Mouse (Mus musculus) left cerebral cortex, postnatal 25 days (tissue): ENCODE data around the gene Gngt2. TPM values are rescaled to one million over a fixed set of nuclear protein-coding genes. Genes with fewer than 3 reads are reported as not detected.
A peak's percentile ranks its signal among the peaks of the same experiment; 100 is the strongest.
"Not testable (repeated sequence)": the region's sequence is repeated elsewhere in the genome, so short reads cannot be mapped to it uniquely, and the experiment has no call there.

Source experiments
- DNase-seq, 2 experiments: peaks; one replicate each; pipeline ENCODE4 v3.0.0; 2022; ENCODE audit warnings: low spot score in 2 of 2, mixed read lengths in 1 of 2
- intact Hi-C: fragments of 180-260 bp; cut with DNase I; formaldehyde crosslinking; loops from one replicate; pipeline ENCODE4 v1.15.1; 2025
- total RNA-seq, 2 experiments: library from RNA; stranded (reverse); gene quantifications; 2 replicates each; pipeline ENCODE4 v1.2.3; 2021

Gene Gngt2
- total RNA-seq, 2 experiments from 2014 or later = 2.6 to 3.2 TPM

GRCm38 (mm10) chr11:95859468-95859855 is 22.4 kb downstream of the Gngt2 start:
- intact Hi-C loops = loop anchor here (2.0 to 10.0 kb wide), 3 partner anchors 35 to 218 kb away; partner anchors contain the start of genes Atp5g1 and Phospho1

DNA sequence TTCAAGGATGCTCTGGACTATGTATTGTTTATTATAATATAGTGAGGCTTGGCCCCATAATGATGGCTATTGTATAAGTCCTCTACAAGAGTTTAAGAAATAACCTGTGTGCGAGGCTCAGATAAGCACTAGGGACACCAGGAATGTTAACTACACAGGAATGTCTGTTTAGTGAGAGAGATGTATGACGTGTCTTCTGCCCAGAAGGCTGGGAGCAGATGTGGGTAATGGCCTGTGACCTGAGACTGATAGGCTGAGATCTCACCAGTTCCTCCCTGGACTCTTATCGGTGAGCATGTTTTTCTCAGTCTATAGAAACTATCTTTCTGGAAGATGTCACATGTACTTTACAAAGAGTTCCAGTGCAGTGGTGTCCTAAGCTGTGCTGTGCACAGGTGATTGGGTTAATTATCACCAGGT is 23.1 kb downstream of the Gngt2 start:
- DNase-seq = no peak
- intact Hi-C loops = no loop called here

More at GRCm38 (mm10) chr11:95859468-95859855, 22.4 kb downstream of the Gngt2 start:
- peak in 1 of 2 experiments; percentile 78 for DNase-seq

DNA sequence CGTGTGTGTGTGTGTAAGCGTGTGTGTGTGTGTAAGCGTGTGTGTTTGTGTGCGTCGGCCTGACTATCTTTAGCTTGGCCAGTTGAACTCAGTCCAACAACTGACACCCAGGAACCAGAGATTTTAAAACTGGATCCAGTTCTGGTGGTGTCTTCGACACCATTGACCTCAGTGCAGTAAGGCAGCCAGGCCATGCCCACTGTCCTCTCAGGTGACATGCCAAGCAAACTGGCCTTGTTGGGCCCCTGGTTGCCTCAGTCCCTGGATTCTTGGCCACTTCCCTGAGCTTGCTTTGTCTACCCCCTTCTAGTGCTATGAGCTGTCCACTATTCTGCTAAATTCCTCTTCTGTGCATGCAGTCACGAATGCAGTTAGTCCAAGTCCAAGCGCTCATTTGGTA is 24.4 kb downstream of the Gngt2 start:
- intact Hi-C loops = no loop called here
- DNase-seq = no peak

- DNase-seq = no peak
- intact Hi-C loops = no loop called here
Measured at GRCm38 (mm10) chr11:95869442-95869841, 32.4 kb downstream of the Gngt2 start.

DNA sequence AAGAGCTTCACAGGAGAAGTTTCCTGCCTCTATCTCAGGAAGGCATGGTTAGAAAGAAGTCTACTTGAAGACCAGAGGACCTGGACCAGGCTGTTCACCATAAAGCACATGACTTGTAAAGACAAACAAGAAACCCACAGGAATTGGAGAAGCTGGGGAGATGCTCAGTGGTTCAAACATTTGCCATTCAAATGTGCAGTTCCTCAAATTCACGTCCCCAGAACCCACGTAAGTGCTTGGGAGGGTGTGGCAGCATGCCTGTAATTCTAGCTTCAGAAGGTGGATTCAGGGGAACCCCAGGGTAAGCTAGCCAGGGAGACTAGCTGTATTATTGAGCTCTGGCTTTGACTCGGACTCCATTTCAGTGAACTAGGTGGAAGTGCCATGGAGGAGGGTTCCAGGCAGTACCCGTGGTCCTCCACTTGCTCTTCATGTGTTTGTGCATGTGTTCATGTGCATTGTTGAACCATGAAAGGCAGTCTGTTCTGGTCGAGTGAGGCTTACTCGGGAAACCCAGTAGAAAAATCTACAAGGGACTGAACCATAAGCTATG is 33.0 kb downstream of the Gngt2 start:
- no peak for DNase-seq
- intact Hi-C loops = no loop called here

- intact Hi-C loops = loop anchor here (5.0 kb wide), 1 partner anchor 101 kb away; no protein-coding TSS in a partner anchor
- DNase-seq = no peak
Measured at GRCm38 (mm10) chr11:95875804-95876203, 38.8 kb downstream of the Gngt2 start.

GRCm38 (mm10) chr11:95876296-95876695 is 39.3 kb downstream of the Gngt2 start:
- peak; percentile 25 to 32 for DNase-seq
- intact Hi-C loops = loop anchor here (5.0 kb wide), 1 partner anchor 101 kb away; no protein-coding TSS in a partner anchor

DNA sequence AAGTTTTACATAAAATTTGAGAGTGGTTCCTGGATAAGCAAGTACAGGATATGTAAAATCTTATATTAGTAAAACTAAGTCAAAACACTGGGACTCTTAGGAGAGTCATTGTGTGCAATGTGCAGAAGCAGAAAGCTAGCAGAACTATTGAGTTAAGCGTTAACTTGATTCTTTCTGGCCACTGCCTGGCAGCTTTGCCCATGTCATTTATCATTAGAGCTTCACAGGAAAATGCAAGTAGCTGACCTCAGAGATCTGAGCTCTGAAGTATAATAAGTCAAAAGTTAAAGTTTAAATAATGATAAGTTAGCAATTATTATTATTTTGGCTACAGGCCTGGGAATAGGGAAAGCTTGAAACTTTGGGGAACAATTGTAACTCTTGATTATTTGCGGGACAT is 42.8 kb downstream of the Gngt2 start:
- DNase-seq = not testable (repeated sequence)
- intact Hi-C loops = loop anchor here (5.0 kb wide), 1 partner anchor 97 kb away; no protein-coding TSS in a partner anchor

DNA sequence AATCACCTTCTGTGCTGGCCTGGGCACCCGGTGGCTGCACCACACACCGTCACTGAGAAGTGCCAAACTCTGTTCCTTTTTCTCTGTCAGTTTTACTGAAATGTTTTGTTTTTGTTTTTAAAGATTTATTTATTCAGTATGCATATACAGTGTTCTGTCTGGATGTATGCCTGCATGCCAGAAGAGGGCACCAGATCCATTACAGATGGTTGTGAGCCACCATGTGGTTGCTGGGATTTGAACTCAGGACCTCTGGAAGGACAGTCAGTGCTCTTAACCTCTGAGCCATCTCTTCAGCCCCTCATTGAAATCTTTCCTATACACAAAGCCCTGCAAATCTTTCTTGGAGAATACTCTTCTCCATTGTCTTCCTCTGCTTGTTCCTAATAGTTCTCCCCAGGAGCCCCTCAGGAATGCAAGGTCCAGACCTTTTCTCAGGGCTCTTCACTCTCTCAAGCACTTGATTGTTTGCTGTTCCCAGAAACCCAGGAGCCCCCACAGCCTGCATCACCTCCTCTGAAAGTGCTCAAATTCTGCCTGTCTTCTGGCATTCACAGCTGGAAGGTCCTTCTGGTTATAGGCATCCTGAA is 53.5 kb downstream of the Gngt2 start:
- DNase-seq = no peak
- intact Hi-C loops = no loop called here

Other genes starting within 250 kb of the Gngt2 start
- 1 to 10 TPM; 1.1 to 1.7 TPM for gene Ngfr, start 249.5 kb upstream of the Gngt2 start, total RNA-seq
- 10 to 100 TPM; 80.2 to 81.4 TPM for gene Phb, start 170.3 kb upstream of the Gngt2 start, total RNA-seq
- gene Zfp652, start 124.5 kb upstream of the Gngt2 start, total RNA-seq = 10 to 100 TPM; 38.7 to 44.2 TPM
- 1 to 10 TPM in 1 of 2 experiments, under 1 TPM in 1; 0.73 to 1.9 TPM for gene B130006D01Rik, start 113.6 kb upstream of the Gngt2 start, total RNA-seq
- 10 to 100 TPM; 69.9 to 71.8 TPM for gene Phospho1, start 12.7 kb upstream of the Gngt2 start, total RNA-seq
- gene Abi3, start 5.3 kb downstream of the Gngt2 start, total RNA-seq = 1 to 10 TPM; 6.4 to 6.5 TPM
- gene B4galnt2, start 77.7 kb downstream of the Gngt2 start, total RNA-seq = not detected
- under 1 TPM; 0.18 to 0.34 TPM for gene Igf2bp1, start 168.7 kb downstream of the Gngt2 start, total RNA-seq
- gene Gip, start 187.3 kb downstream of the Gngt2 start, total RNA-seq = not detected
- gene Snf8, start 197.7 kb downstream of the Gngt2 start, total RNA-seq = 10 to 100 TPM; 95.0 to 97.4 TPM
- 10 to 100 TPM; 54.9 to 58.7 TPM for gene Ube2z, start 228.2 kb downstream of the Gngt2 start, total RNA-seq
- gene Atp5g1, start 238.5 kb downstream of the Gngt2 start, total RNA-seq = 100 to 1,000 TPM; 435 to 483 TPM